Mouse (Mus musculus): ENCODE data around the gene Olfr1049.
"Not testable (repeated sequence)": the region's sequence is repeated elsewhere in the genome, so short reads cannot be mapped to it uniquely, and the experiment has no call there.

Olfr1049 gene

GRCm38 (mm10) chr2:86258228-86258627 is at the start of gene Olfr1049:
Gene Olfr1049 (minus strand): TSS chr2:86258328.
- not testable (repeated sequence) for DNase-seq (ENCODE audit: low read depth, low spot score)

DNA sequence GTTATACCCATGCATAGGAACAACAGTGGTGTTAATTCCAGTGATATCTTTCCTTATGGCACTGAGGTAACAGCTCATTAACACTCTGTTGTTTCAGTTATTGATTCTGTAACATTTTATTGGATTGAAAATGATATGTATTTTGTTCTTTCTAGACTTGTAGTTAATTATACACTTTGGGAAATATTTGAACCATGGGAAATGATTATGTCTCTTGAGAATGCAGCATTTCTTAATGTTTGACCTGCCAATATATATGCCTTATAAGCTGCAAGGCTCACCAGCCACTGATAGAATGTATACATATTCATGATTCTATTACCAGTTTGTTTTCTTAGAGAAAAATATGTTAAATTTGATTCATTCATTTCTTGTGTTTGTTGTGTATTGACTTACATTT is 34.0 kb upstream of the Olfr1049 start, which contains the start of gene Olfr1052:
Gene Olfr1052, plus strand, starts transcription at position 301 of the 400 bp plus-strand sequence.
- DNase-seq (ENCODE audit: low read depth, low spot score): no peak

DNA sequence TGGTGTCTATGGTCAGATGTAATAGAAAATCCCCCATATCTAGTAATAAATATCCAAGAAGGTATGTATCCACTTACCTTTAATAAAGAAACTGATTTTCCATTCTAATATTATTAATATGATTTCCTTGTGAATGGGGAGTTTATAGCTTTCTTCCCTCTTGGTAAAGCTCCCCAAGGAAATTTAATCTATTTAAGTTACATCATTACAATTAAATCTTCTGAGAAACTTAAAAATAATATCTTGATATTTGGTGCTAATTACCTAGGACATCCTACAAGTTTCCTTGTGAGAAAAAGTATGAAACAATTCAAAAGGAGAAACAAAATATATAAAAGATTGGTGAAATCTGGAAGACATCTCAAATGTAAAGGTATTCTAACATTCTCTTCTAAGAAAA is 20.9 kb upstream of the Olfr1049 start, which contains the start of gene Olfr1051:
Gene Olfr1051, minus strand, starts transcription at position 101 of the 400 bp plus-strand sequence.
- DNase-seq (ENCODE audit: low read depth, low spot score): not testable (repeated sequence)

DNA sequence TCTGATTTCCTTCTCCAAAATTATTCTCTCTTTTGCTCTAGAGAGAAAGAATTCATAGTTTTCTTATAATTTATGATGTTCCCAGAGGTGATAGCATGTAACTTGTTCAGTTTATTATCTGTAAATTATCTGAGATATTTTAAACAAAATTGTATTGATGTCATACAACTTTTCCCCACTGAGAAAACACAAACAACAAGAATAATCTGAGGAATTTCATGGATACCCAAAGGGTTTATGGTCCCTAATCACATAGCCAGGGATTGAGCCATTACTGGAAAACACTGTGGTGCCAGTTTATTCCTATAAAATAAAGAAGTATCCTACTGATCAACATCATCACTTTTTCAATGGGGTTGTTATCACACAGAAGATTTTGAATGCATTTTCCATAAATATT is 17.9 kb downstream of the Olfr1049 start, which contains the start of gene Olfr1048:
Gene Olfr1048, minus strand, starts transcription at position 101 of the 400 bp plus-strand sequence.
- no peak for DNase-seq (ENCODE audit: low read depth, low spot score)

DNA sequence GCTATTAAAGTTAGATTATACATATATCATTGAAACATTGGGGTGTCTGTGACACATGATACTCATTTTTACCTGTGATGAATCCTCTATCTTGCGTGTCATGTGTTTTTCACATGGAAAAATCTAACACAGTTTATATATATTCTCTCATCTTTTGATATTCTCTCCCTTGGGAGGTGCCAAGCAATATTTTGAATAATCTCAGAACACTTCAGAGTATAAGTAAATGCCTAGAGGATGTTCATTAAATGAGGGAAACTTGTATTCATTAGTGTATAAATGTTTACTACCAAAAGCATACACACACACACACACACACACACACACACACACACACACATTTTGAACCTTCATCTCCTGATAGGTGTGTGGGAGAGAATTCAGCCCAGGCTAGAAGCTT is 26.8 kb downstream of the Olfr1049 start, which contains the start of gene Olfr1047:
Gene Olfr1047, minus strand, starts transcription at position 101 of the 400 bp plus-strand sequence.
- no peak for DNase-seq (ENCODE audit: low read depth, low spot score)

- DNase-seq (ENCODE audit: low read depth, low spot score): no peak
Measured at GRCm38 (mm10) chr2:86219214-86219613, 38.9 kb downstream of the Olfr1049 start, which contains the start of gene Olfr1046. Gene Olfr1046 (minus strand): TSS chr2:86219314.

All from mesoderm, embryonic 11.5 days (tissue).